Mouse (Mus musculus) stomach, postnatal 0 days (tissue): ENCODE results near the gene Usf3. TPM values are rescaled to one million over a fixed set of nuclear protein-coding genes. Genes with fewer than 3 reads are reported as not detected.

Experiments
- ATAC-seq: fragments of 200-750 bp; cut with Nextera tagmentation; 2 replicates; pipeline ENCODE4 v1.8.0; 2017; ENCODE audit not compliant: low FRiP score, low TSS enrichment
- DNase-seq: peaks from one replicate; pipeline ENCODE4 v3.0.0-alpha.2; 2016; ENCODE audit warnings: low spot score
- H3K27ac ChIP-seq: fragments of 300-500 bp; sonication (generic); replicated peaks from 2 replicates; pipeline ENCODE4 v1.5.1; 2014; ENCODE audit warnings: mild to moderate bottlenecking, control low read depth
- H3K27me3 ChIP-seq: fragments of 300-500 bp; sonication (generic); 2 replicates; pipeline ENCODE4 v1.6.1; 2014; ENCODE audit warnings: low read length; ENCODE audit not compliant: control insufficient read depth, insufficient read depth
- H3K36me3 ChIP-seq: fragments of 300-500 bp; sonication (generic); 2 replicates; pipeline ENCODE4 v1.6.1; 2014; ENCODE audit warnings: low read length, mixed read lengths; ENCODE audit not compliant: control insufficient read depth, insufficient read depth
- H3K4me1 ChIP-seq: fragments of 300-500 bp; sonication (generic); replicated peaks from 2 replicates; pipeline ENCODE4 v1.6.1; 2014; ENCODE audit warnings: antibody characterized with exemption; ENCODE audit not compliant: control insufficient read depth, insufficient read depth
- H3K4me2 ChIP-seq: fragments of 300-500 bp; sonication (generic); replicated peaks from 2 replicates; pipeline ENCODE4 v1.6.1; 2014; ENCODE audit warnings: low read depth, mild to moderate bottlenecking, control low read depth, moderate library complexity
- H3K4me3 ChIP-seq: fragments of 300-500 bp; sonication (generic); 2 replicates; pipeline ENCODE4 v1.5.1; 2014; ENCODE audit warnings: low read depth, low read length, control low read depth
- H3K9ac ChIP-seq: fragments of 300-500 bp; sonication (generic); 2 replicates; pipeline ENCODE4 v1.6.1; 2014; ENCODE audit warnings: mild to moderate bottlenecking, low read length, control low read depth, mixed read lengths
- H3K9me3 ChIP-seq: fragments of 300-500 bp; sonication (generic); 2 replicates; pipeline ENCODE4 v1.6.1; 2016; ENCODE audit warnings: low read length; ENCODE audit not compliant: control insufficient read depth
- CTCF ChIP-seq: IDR thresholded peaks from 2 replicates; pipeline ENCODE4 v1.5.1; 2016; ENCODE audit warnings: antibody characterized with exemption, low read depth, mild to moderate bottlenecking, moderate library complexity
- EP300 ChIP-seq: optimal IDR thresholded peaks from 2 replicates; pipeline ENCODE3; 2016; ENCODE audit warnings: antibody characterized with exemption
- WGBS: fragments of 180-500 bp; shearing (Covaris S2); extraction: QIAGEN DNeasy Blood & Tissue Kit; methylation state at CpG from one replicate; pipeline ENCODE4 v1.1.7; 2014; 5-methylcytosine and 5-hydroxymethylcytosine counted together
- polyA plus RNA-seq: library from polyadenylated mRNA; unstranded; fragments of >200 nt; fragmentation: Nextera tagmentation; extraction: Ambion mirVana; gene quantifications from 2 replicates; pipeline ENCODE4 v1.2.1, GENCODE M21; 2015

Usf3 gene
- polyA plus RNA-seq, 1 experiment from 2014 or later, result 2.0 TPM

GRCm38 (mm10) chr16:44257476-44257875 is 84.4 kb downstream of the Usf3 start:
- ATAC-seq (no peak), DNase-seq (no peak)
- H3K9me3 ChIP-seq, result no peaks in the 10 kb centered on the region
- no peak overlapping the region for H3K9ac ChIP-seq
- H3K27me3 ChIP-seq, result no peaks in the 10 kb centered on the region
- no peaks in the 10 kb centered on the region for H3K4me1 ChIP-seq
- 82% methylated on average over 3 of the region's 3 CpGs for WGBS
- H3K36me3 ChIP-seq, result no peaks in the 10 kb centered on the region
- H3K4me2 ChIP-seq, result no peak overlapping the region
- H3K4me3 ChIP-seq, result no peak overlapping the region
- no peak overlapping the region for H3K27ac ChIP-seq
- TF ChIP-seq EP300, result no peak
- TF ChIP-seq CTCF, result peak; percentile 27

- TF ChIP-seq CTCF, result no peak
- TF ChIP-seq EP300, result no peak
- no peak overlapping the region for H3K4me3 ChIP-seq
- no peak overlapping the region for H3K4me2 ChIP-seq
- ATAC-seq (no peak), DNase-seq (no peak)
- WGBS, result 57% methylated on average over 2 of the region's 2 CpGs
- H3K9ac ChIP-seq, result no peak overlapping the region
- no peaks in the 10 kb centered on the region for H3K27me3 ChIP-seq
- H3K36me3 ChIP-seq, result no peaks in the 10 kb centered on the region
- no peak overlapping the region for H3K27ac ChIP-seq
- no peaks in the 10 kb centered on the region for H3K4me1 ChIP-seq
- no peaks in the 10 kb centered on the region for H3K9me3 ChIP-seq
These were observed 91.9 kb downstream of the Usf3 start for GRCm38 (mm10) chr16:44264916-44265315.

GRCm38 (mm10) chr16:44265562-44265961 is 92.5 kb downstream of the Usf3 start:
- Histone ChIP-seq H3K9me3 (no peaks in the 10 kb centered on the region), H3K27ac (no peak overlapping the region), H3K27me3 (no peaks in the 10 kb centered on the region), H3K4me3 (no peak overlapping the region), H3K4me1 (no peaks in the 10 kb centered on the region), H3K36me3 (no peaks in the 10 kb centered on the region), H3K4me2 (no peak overlapping the region), H3K9ac (no peak overlapping the region)
- WGBS, result 90% methylated on average over 6 of the region's 6 CpGs
- ATAC-seq (no peak), DNase-seq (no peak)
- TF ChIP-seq EP300 (no peak), CTCF (no peak)

- no peak overlapping the region for H3K4me2 ChIP-seq
- H3K4me1 ChIP-seq, result no peaks in the 10 kb centered on the region
- H3K27me3 ChIP-seq, result no peaks in the 10 kb centered on the region
- H3K9me3 ChIP-seq, result no peaks in the 10 kb centered on the region
- no peak for TF ChIP-seq CTCF
- TF ChIP-seq EP300, result no peak
- DNase-seq, result no peak
- 86% methylated on average over 7 of the region's 7 CpGs for WGBS
- no peak overlapping the region for H3K4me3 ChIP-seq
- H3K9ac ChIP-seq, result no peak overlapping the region
- no peaks in the 10 kb centered on the region for H3K36me3 ChIP-seq
- H3K27ac ChIP-seq, result no peak overlapping the region
- no peak for ATAC-seq
These were observed 95.6 kb downstream of the Usf3 start for GRCm38 (mm10) chr16:44268541-44269215.

- Histone ChIP-seq H3K9ac (no peak overlapping the region), H3K4me3 (no peak overlapping the region), H3K36me3 (no peaks in the 10 kb centered on the region), H3K9me3 (no peaks in the 10 kb centered on the region), H3K27me3 (no peaks in the 10 kb centered on the region), H3K4me1 (no peaks in the 10 kb centered on the region), H3K27ac (0 out of 2 replicates have a peak overlapping the region, but pooled peaks have one; percentile 14), H3K4me2 (no peak overlapping the region)
- 74% methylated on average over 6 of the region's 6 CpGs for WGBS
- DNase-seq (no peak), ATAC-seq (no peak)
- TF ChIP-seq EP300, result no peak
- TF ChIP-seq CTCF, result no peak
These were observed 96.5 kb downstream of the Usf3 start for GRCm38 (mm10) chr16:44269578-44269977.

GRCm38 (mm10) chr16:44270606-44271005 is 97.6 kb downstream of the Usf3 start:
- ATAC-seq, result peak; percentile 56; the same call in 1 of the 2 replicates
- H3K4me1 ChIP-seq, result no peaks in the 10 kb centered on the region

More at GRCm38 (mm10) chr16:44270606-44271005, 97.6 kb downstream of the Usf3 start:
- no peak overlapping the region for H3K4me2 ChIP-seq
- no peak overlapping the region for H3K4me3 ChIP-seq
- TF ChIP-seq EP300 (no peak), CTCF (no peak)
- H3K9ac ChIP-seq, result no peak overlapping the region
- H3K36me3 ChIP-seq, result no peaks in the 10 kb centered on the region
- DNase-seq, result no peak
- WGBS, result 33% methylated on average over 5 of the region's 5 CpGs
- H3K9me3 ChIP-seq, result no peaks in the 10 kb centered on the region
- no peaks in the 10 kb centered on the region for H3K27me3 ChIP-seq
- H3K27ac ChIP-seq, result no peak overlapping the region
